Mouse (Mus musculus): ENCODE data around the gene Sema7a. TPM values are rescaled to one million over a fixed set of nuclear protein-coding genes. Genes with fewer than 3 reads are reported as not detected.
A peak's percentile ranks its signal among the peaks of the same experiment; 100 is the strongest.

Sema7a gene
- total and polyA plus RNA-seq, 2 experiments from 2014 or later: 3.2 to 27.2 TPM

DNA sequence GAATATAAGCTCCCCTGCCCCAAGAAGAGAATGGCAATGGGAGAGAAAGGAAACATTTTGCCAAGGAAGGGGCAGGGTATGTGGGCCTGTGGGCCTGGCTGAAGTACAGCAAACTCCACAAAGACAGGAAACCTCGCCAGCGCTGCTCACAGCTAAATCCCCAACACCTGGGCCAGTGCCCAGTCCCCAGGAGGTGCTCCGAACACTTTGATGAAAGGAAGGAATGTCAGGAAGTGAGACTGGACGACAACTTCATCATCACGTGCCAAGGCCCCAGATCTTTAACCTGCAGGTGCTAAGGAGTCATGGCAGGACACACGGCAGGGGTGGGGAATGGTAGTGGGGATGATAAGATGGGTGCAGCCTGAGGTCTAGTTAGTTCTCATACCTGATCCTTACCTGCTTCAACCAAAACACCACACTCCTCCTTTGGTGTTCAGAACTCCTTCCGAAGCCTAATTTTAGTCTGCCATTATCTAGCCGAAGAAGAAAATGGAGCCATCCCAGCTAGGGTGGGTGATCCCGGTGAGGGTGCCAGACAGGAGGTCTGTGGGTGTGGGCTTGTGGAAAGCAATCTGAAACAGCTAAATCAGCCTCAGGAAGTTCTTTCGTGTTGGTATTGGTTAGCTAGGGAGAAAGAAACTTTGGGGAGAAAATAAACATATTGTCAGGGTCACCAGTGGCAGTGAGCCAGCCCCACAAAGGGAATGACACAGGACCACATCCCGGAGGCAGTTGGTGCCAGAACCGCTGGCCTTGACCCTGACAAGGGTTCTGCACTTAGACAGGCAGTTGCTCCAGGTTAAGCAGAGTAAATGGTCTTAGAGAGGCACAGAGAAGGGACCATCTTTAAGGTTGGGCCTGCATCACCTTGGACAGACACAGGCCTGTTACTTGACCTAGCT is 25.6 kb downstream of the Sema7a start:
- Histone ChIP-seq H3K4me1 (ENCODE audit: insufficient read depth) (no peaks in the 10 kb centered on the region), H3K9ac (no peak overlapping the region), H3K36me3 (ENCODE audit: insufficient read depth) (peaks cover 17% of the 10 kb centered on the region), H3K4me2 (ENCODE audit: low read depth) (no peak overlapping the region), H3K9me3 (ENCODE audit: low read length) (no peaks in the 10 kb centered on the region), H3K27me3 (ENCODE audit: insufficient read depth, low read length) (no peaks in the 10 kb centered on the region), H3K4me3 (ENCODE audit: low read depth, low read length) (no peak overlapping the region), H3K27ac (ENCODE audit: low read depth, low read length) (no peak overlapping the region)
- no peak for DNase-seq
- ATAC-seq: no peak
- TF ChIP-seq CTCF (IDR thresholded peaks at IDR 0.05; ENCODE audit: low read depth): no peak
- WGBS: 58% methylated on average over 12 of the region's 12 CpGs

DNA sequence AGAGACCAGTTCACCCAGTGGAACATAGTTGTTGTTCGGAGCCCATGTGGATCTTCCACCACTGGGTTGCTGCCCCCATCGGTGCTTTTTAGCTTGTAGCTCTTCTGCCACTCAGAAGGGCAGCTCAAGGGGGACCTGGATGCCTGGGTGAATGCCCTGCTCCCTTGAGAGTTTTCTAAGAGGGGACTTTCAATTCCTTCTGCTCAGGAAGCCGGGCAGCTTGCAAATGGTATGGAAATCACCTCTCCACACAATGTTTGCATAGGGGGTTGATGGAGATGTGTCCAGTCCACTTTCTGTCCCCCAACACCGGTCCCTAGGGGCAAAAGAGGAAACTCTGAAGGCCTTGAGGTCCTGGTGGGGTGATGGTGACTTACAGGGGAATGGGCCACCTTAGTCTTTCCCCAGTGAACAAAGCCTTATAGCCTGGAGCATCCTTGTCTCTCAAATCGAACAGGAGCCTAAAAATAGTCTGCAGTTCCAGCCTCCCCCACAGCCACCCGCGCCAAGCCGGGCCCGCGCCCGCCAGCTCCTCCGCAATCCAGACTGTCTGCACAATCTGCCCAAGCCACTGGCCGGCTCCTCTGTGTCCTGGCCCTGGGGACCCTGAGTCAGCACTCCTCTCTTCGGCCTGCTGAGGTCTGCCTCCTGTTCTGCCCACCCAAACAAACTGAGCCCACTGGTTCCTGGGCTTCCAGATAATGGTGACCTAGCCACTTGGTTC is 27.5 kb downstream of the Sema7a start:
- Histone ChIP-seq H3K9ac (no peak overlapping the region), H3K27ac (ENCODE audit: low read depth, low read length) (no peak overlapping the region), H3K27me3 (ENCODE audit: insufficient read depth, low read length) (no peaks in the 10 kb centered on the region), H3K36me3 (ENCODE audit: insufficient read depth) (peaks cover 3% of the 10 kb centered on the region; the same call in 1 of the 2 replicates), H3K4me3 (ENCODE audit: low read depth, low read length) (no peak overlapping the region), H3K4me2 (ENCODE audit: low read depth) (no peak overlapping the region), H3K4me1 (ENCODE audit: insufficient read depth) (no peaks in the 10 kb centered on the region), H3K9me3 (ENCODE audit: low read length) (no peaks in the 10 kb centered on the region)
- ATAC-seq: peak; percentile 47; the same call in 1 of the 2 replicates
- 71% methylated on average over 14 of the region's 14 CpGs for WGBS
- peak; percentile 35 for DNase-seq
- no peak for TF ChIP-seq CTCF (IDR thresholded peaks at IDR 0.05; ENCODE audit: low read depth)

- H3K9me3 ChIP-seq (ENCODE audit: low read length): no peaks in the 10 kb centered on the region
- TF ChIP-seq CTCF (IDR thresholded peaks at IDR 0.05; ENCODE audit: low read depth): no peak
- no peak overlapping the region for H3K27ac ChIP-seq (ENCODE audit: low read depth, low read length)
- no peak for DNase-seq
- ATAC-seq: no peak
- H3K9ac ChIP-seq: no peak overlapping the region
- 90% methylated on average over 9 of the region's 9 CpGs for WGBS
- H3K4me1 ChIP-seq (ENCODE audit: insufficient read depth): no peaks in the 10 kb centered on the region
- no peak overlapping the region for H3K4me3 ChIP-seq (ENCODE audit: low read depth, low read length)
- H3K27me3 ChIP-seq (ENCODE audit: insufficient read depth, low read length): no peaks in the 10 kb centered on the region
- no peak overlapping the region for H3K4me2 ChIP-seq (ENCODE audit: low read depth)
- no peaks in the 10 kb centered on the region for H3K36me3 ChIP-seq (ENCODE audit: insufficient read depth)
Observed at GRCm38 (mm10) chr9:57968166-57968771, 28.4 kb downstream of the Sema7a start.

- no peak overlapping the region for H3K4me3 ChIP-seq (ENCODE audit: low read depth, low read length)
- ATAC-seq (no peak), DNase-seq (no peak)
- H3K27ac ChIP-seq (ENCODE audit: low read depth, low read length): no peak overlapping the region
- H3K9ac ChIP-seq: no peak overlapping the region
- no peak overlapping the region for H3K4me2 ChIP-seq (ENCODE audit: low read depth)
- no peaks in the 10 kb centered on the region for H3K27me3 ChIP-seq (ENCODE audit: insufficient read depth, low read length)
- 91% methylated on average over 8 of the region's 8 CpGs for WGBS
- H3K4me1 ChIP-seq (ENCODE audit: insufficient read depth): no peaks in the 10 kb centered on the region
- H3K36me3 ChIP-seq (ENCODE audit: insufficient read depth): no peaks in the 10 kb centered on the region
- no peaks in the 10 kb centered on the region for H3K9me3 ChIP-seq (ENCODE audit: low read length)
- TF ChIP-seq CTCF (IDR thresholded peaks at IDR 0.05; ENCODE audit: low read depth): no peak
Observed at GRCm38 (mm10) chr9:57968783-57969542, 29.1 kb downstream of the Sema7a start.

- Histone ChIP-seq H3K4me3 (ENCODE audit: low read depth, low read length) (no peak overlapping the region), H3K4me1 (ENCODE audit: insufficient read depth) (no peaks in the 10 kb centered on the region), H3K27me3 (ENCODE audit: insufficient read depth, low read length) (no peaks in the 10 kb centered on the region), H3K9ac (no peak overlapping the region), H3K4me2 (ENCODE audit: low read depth) (no peak overlapping the region), H3K27ac (ENCODE audit: low read depth, low read length) (0 out of 2 replicates have a peak overlapping the region, but pooled peaks have one; percentile 9), H3K9me3 (ENCODE audit: low read length) (no peaks in the 10 kb centered on the region), H3K36me3 (ENCODE audit: insufficient read depth) (no peaks in the 10 kb centered on the region)
- DNase-seq (no peak), ATAC-seq (no peak)
- WGBS: 79% methylated on average over 11 of the region's 11 CpGs
- TF ChIP-seq CTCF (IDR thresholded peaks at IDR 0.05; ENCODE audit: low read depth): no peak
Observed at GRCm38 (mm10) chr9:57969736-57970495, 30.0 kb downstream of the Sema7a start.

- TF ChIP-seq CTCF (IDR thresholded peaks at IDR 0.05; ENCODE audit: low read depth): no peak
- Histone ChIP-seq H3K4me3 (ENCODE audit: low read depth, low read length) (no peak overlapping the region), H3K4me2 (ENCODE audit: low read depth) (no peak overlapping the region), H3K27ac (ENCODE audit: low read depth, low read length) (no peak overlapping the region), H3K9ac (no peak overlapping the region), H3K36me3 (ENCODE audit: insufficient read depth) (no peaks in the 10 kb centered on the region), H3K9me3 (ENCODE audit: low read length) (no peaks in the 10 kb centered on the region), H3K27me3 (ENCODE audit: insufficient read depth, low read length) (no peaks in the 10 kb centered on the region), H3K4me1 (ENCODE audit: insufficient read depth) (no peaks in the 10 kb centered on the region)
- ATAC-seq (no peak), DNase-seq (no peak)
- 85% methylated on average over 5 of the region's 5 CpGs for WGBS
Observed at GRCm38 (mm10) chr9:57971413-57971812, 31.5 kb downstream of the Sema7a start.

All from forebrain, postnatal 0 days (tissue).